Mouse (Mus musculus) midbrain, embryonic 12.5 days (tissue): ENCODE measurements around the gene Pard3b. TPM values are rescaled to one million over a fixed set of nuclear protein-coding genes. Genes with fewer than 3 reads are reported as not detected.
A peak's percentile ranks its signal among the peaks of the same experiment; 100 is the strongest.

Experiments
- ATAC-seq: fragments of 200-750 bp; cut with Nextera tagmentation; 2 replicates; pipeline ENCODE4 v1.8.0; 2017; ENCODE audit warnings: low read depth, moderate TSS enrichment, moderate library complexity; ENCODE audit not compliant: low FRiP score
- H3K27ac ChIP-seq: fragments of 300-500 bp; sonication (generic); replicated peaks from 2 replicates; pipeline ENCODE4 v1.5.1; 2016; ENCODE audit warnings: mild to moderate bottlenecking
- H3K27me3 ChIP-seq: fragments of 300-500 bp; sonication (generic); 2 replicates; pipeline ENCODE4 v1.6.1; 2016; ENCODE audit warnings: mild to moderate bottlenecking
- H3K36me3 ChIP-seq: fragments of 300-500 bp; sonication (generic); 2 replicates; pipeline ENCODE4 v1.6.1; 2016
- H3K4me1 ChIP-seq: fragments of 300-500 bp; sonication (generic); 2 replicates; pipeline ENCODE4 v1.6.1; 2016
- H3K4me2 ChIP-seq: fragments of 300-500 bp; sonication (generic); replicated peaks from 2 replicates; pipeline ENCODE4 v1.6.1; 2016; ENCODE audit warnings: mild to moderate bottlenecking, moderate library complexity
- H3K4me3 ChIP-seq: fragments of 300-500 bp; sonication (generic); 2 replicates; pipeline ENCODE4 v1.5.1; 2016; ENCODE audit warnings: mild to moderate bottlenecking
- H3K9ac ChIP-seq: fragments of 300-500 bp; sonication (generic); replicated peaks from 2 replicates; pipeline ENCODE4 v1.6.1; 2016; ENCODE audit warnings: mild to moderate bottlenecking, moderate library complexity
- H3K9me3 ChIP-seq: fragments of 300-500 bp; sonication (generic); 2 replicates; pipeline ENCODE4 v1.6.1; 2016; ENCODE audit warnings: mild to moderate bottlenecking
- WGBS: fragments of 180-500 bp; shearing (Covaris S2); methylation state at CpG from one replicate; pipeline ENCODE4 v1.1.7; 2016; 5-methylcytosine and 5-hydroxymethylcytosine counted together
- polyA plus RNA-seq: library from polyadenylated mRNA; unstranded; fragments of >200 nt; fragmentation: Nextera tagmentation; extraction: Ambion mirVana; gene quantifications from 2 replicates; pipeline ENCODE4 v1.2.1, GENCODE M21; 2016

The Pard3b gene
- polyA plus RNA-seq, 1 experiment from 2014 or later, result 18.5 TPM

- H3K9me3 ChIP-seq, result no peaks in the 10 kb centered on the region
Measured at GRCm38 (mm10) chr1:62646812-62647211, 1008.2 kb downstream of the Pard3b start.

GRCm38 (mm10) chr1:62648116-62648515, 1009.5 kb downstream of the Pard3b start:
- H3K27ac ChIP-seq, result no peak overlapping the region
- peaks cover 10% of the 10 kb centered on the region for H3K4me1 ChIP-seq
- 23% methylated on average over 6 of the region's 6 CpGs for WGBS
- H3K4me2 ChIP-seq, result 0 out of 2 replicates have a peak overlapping the region, but pooled peaks have one; percentile 7
- H3K9ac ChIP-seq, result no peak overlapping the region
- no peaks in the 10 kb centered on the region for H3K36me3 ChIP-seq
- no peak for ATAC-seq
- H3K27me3 ChIP-seq, result no peaks in the 10 kb centered on the region
- H3K4me3 ChIP-seq, result no peak overlapping the region
- H3K9me3 ChIP-seq, result no peaks in the 10 kb centered on the region

More at GRCm38 (mm10) chr1:62646812-62647211, 1008.2 kb downstream of the Pard3b start:
- H3K4me3 ChIP-seq, result no peak overlapping the region
- ATAC-seq, result no peak
- H3K4me1 ChIP-seq, result peaks cover 10% of the 10 kb centered on the region
- no peaks in the 10 kb centered on the region for H3K36me3 ChIP-seq
- no peaks in the 10 kb centered on the region for H3K27me3 ChIP-seq
- H3K9ac ChIP-seq, result no peak overlapping the region
- H3K27ac ChIP-seq, result no peak overlapping the region
- WGBS, result 90% methylated on average over 2 of the region's 2 CpGs
- H3K4me2 ChIP-seq, result no peak overlapping the region

- no peak for ATAC-seq
- Histone ChIP-seq H3K36me3 (no peaks in the 10 kb centered on the region), H3K4me1 (peaks cover 10% of the 10 kb centered on the region), H3K27ac (no peak overlapping the region), H3K9ac (no peak overlapping the region), H3K27me3 (no peaks in the 10 kb centered on the region), H3K4me2 (no peak overlapping the region), H3K4me3 (no peak overlapping the region), H3K9me3 (no peaks in the 10 kb centered on the region)
- WGBS, result 18% methylated on average over 5 of the region's 5 CpGs
Measured at GRCm38 (mm10) chr1:62648591-62648990, 1010.0 kb downstream of the Pard3b start.

GRCm38 (mm10) chr1:62650491-62650890, 1011.9 kb downstream of the Pard3b start:
- Histone ChIP-seq H3K4me1 (peaks cover 10% of the 10 kb centered on the region), H3K9ac (no peak overlapping the region), H3K27me3 (no peaks in the 10 kb centered on the region), H3K27ac (no peak overlapping the region), H3K4me2 (no peak overlapping the region), H3K36me3 (no peaks in the 10 kb centered on the region), H3K9me3 (no peaks in the 10 kb centered on the region), H3K4me3 (no peak overlapping the region)
- WGBS, result 91% methylated on average over 5 of the region's 5 CpGs
- ATAC-seq, result no peak

GRCm38 (mm10) chr1:62654436-62654835, 1015.8 kb downstream of the Pard3b start:
- WGBS, result 63% methylated on average over 6 of the region's 6 CpGs

GRCm38 (mm10) chr1:62664960-62665645, 1026.5 kb downstream of the Pard3b start:
- Histone ChIP-seq H3K27ac (no peak overlapping the region), H3K9me3 (peaks cover 7% of the 10 kb centered on the region; the same call in 1 of the 2 replicates), H3K27me3 (no peaks in the 10 kb centered on the region), H3K4me3 (no peak overlapping the region), H3K4me1 (peaks cover 6% of the 10 kb centered on the region; the same call in 1 of the 2 replicates), H3K9ac (no peak overlapping the region), H3K4me2 (no peak overlapping the region), H3K36me3 (no peaks in the 10 kb centered on the region)
- 38% methylated on average over 8 of the region's 8 CpGs for WGBS
- ATAC-seq, result 0 out of 2 replicates have a peak, but pooled peaks have one; percentile 19

More at GRCm38 (mm10) chr1:62654436-62654835, 1015.8 kb downstream of the Pard3b start:
- Histone ChIP-seq H3K27me3 (no peaks in the 10 kb centered on the region), H3K36me3 (no peaks in the 10 kb centered on the region), H3K4me3 (no peak overlapping the region), H3K9me3 (no peaks in the 10 kb centered on the region), H3K9ac (no peak overlapping the region), H3K4me2 (no peak overlapping the region), H3K27ac (no peak overlapping the region), H3K4me1 (no peaks in the 10 kb centered on the region)
- no peak for ATAC-seq

GRCm38 (mm10) chr1:62665771-62666730, 1027.4 kb downstream of the Pard3b start:
- no peak overlapping the region for H3K27ac ChIP-seq
- 74% methylated on average over 5 of the region's 5 CpGs for WGBS
- no peak for ATAC-seq

GRCm38 (mm10) chr1:62666780-62667179, 1028.2 kb downstream of the Pard3b start:
- ATAC-seq, result no peak
- no peak overlapping the region for H3K27ac ChIP-seq
- H3K4me2 ChIP-seq, result no peak overlapping the region
- no peak overlapping the region for H3K9ac ChIP-seq
- H3K4me1 ChIP-seq, result peaks cover 6% of the 10 kb centered on the region; the same call in 1 of the 2 replicates
- H3K36me3 ChIP-seq, result no peaks in the 10 kb centered on the region
- H3K4me3 ChIP-seq, result no peak overlapping the region
- 81% methylated on average over 5 of the region's 5 CpGs for WGBS
- H3K27me3 ChIP-seq, result no peaks in the 10 kb centered on the region
- H3K9me3 ChIP-seq, result peaks cover 7% of the 10 kb centered on the region; the same call in 1 of the 2 replicates

More at GRCm38 (mm10) chr1:62665771-62666730, 1027.4 kb downstream of the Pard3b start:
- peaks cover 7% of the 10 kb centered on the region; the same call in 1 of the 2 replicates for H3K9me3 ChIP-seq
- no peak overlapping the region for H3K4me3 ChIP-seq
- H3K9ac ChIP-seq, result no peak overlapping the region
- H3K27me3 ChIP-seq, result no peaks in the 10 kb centered on the region
- no peak overlapping the region for H3K4me2 ChIP-seq
- no peaks in the 10 kb centered on the region for H3K36me3 ChIP-seq
- peaks cover 6% of the 10 kb centered on the region; the same call in 1 of the 2 replicates for H3K4me1 ChIP-seq

- WGBS, result 36% methylated on average over 4 of the region's 4 CpGs
- no peaks in the 10 kb centered on the region for H3K27me3 ChIP-seq
- no peak overlapping the region for H3K27ac ChIP-seq
- H3K9ac ChIP-seq, result no peak overlapping the region
- peaks cover 20% of the 10 kb centered on the region for H3K4me1 ChIP-seq
- no peaks in the 10 kb centered on the region for H3K36me3 ChIP-seq
- H3K4me2 ChIP-seq, result no peak overlapping the region
- ATAC-seq, result no peak
- H3K4me3 ChIP-seq, result no peak overlapping the region
- H3K9me3 ChIP-seq, result no peaks in the 10 kb centered on the region
Measured at GRCm38 (mm10) chr1:62678611-62679344, 1040.2 kb downstream of the Pard3b start.

- H3K27me3 ChIP-seq, result no peaks in the 10 kb centered on the region
- H3K4me3 ChIP-seq, result no peak overlapping the region
- H3K36me3 ChIP-seq, result no peaks in the 10 kb centered on the region
- no peaks in the 10 kb centered on the region for H3K9me3 ChIP-seq
- ATAC-seq, result no peak
- H3K27ac ChIP-seq, result no peak overlapping the region
- no peak overlapping the region for H3K9ac ChIP-seq
- peaks cover 20% of the 10 kb centered on the region for H3K4me1 ChIP-seq
- no peak overlapping the region for H3K4me2 ChIP-seq
- WGBS, result 91% methylated on average over 2 of the region's 2 CpGs
Measured at GRCm38 (mm10) chr1:62679466-62679865, 1040.8 kb downstream of the Pard3b start.
